ENCODE assay signal across 17 mouse cellular contexts in genomic region chr14:62883551-62883950, GRCm38 (mm10). TPM values are rescaled to one million over a fixed set of nuclear protein-coding genes. Genes with fewer than 3 reads are reported as not detected.
A peak's percentile ranks its signal among the peaks of the same experiment; 100 is the strongest.
DNase-seq lines count a peak whose midpoint lies in the region; ATAC-seq and TF ChIP-seq lines count a peak whose summit lies in the region.
"Had no signal": no experiment of that assay in that cellular context is flagged by ENCODE, and none has a peak within 500 bp of the region (broad histone marks: within the 10 kb centered on the region; RNA-seq: fewer than 3 reads in every experiment).

No protein-coding gene starts in this region.

- peaks cover 31% of the 10 kb centered on the region for H3K4me1 ChIP-seq in kidney, adult 2 months (ENCODE audit: control insufficient read depth, insufficient read depth, low read length)
- peaks cover 17% of the 10 kb centered on the region for H3K4me1 ChIP-seq in liver, embryonic 16.5 days (ENCODE audit: control insufficient read depth, low read depth, low read length)

- ATAC-seq in liver, embryonic 16.5 days (ENCODE audit: low read depth): no peak
- ATAC-seq: activated CD4-positive, CD25-positive, alpha-beta regulatory T cell, adult 4 months; forebrain, embryonic 15.5 days; Patski had no signal

- no peaks in the 10 kb centered on the region for H3K36me3 ChIP-seq in kidney, adult 2 months (ENCODE audit: control insufficient read depth, insufficient read depth, low read length)
- no peaks in the 10 kb centered on the region for H3K36me3 ChIP-seq in liver, embryonic 16.5 days (ENCODE audit: control insufficient read depth, insufficient read depth)
- H3K36me3 ChIP-seq: embryonic facial prominence, embryonic 12.5 days; forebrain, embryonic 15.5 days; heart, embryonic 12.5 days; hindbrain, embryonic 15.5 days had no signal

- H3K9me3 ChIP-seq in liver, embryonic 16.5 days (replicated peaks; ENCODE audit: control insufficient read depth, low read length): no peaks in the 10 kb centered on the region
- H3K9me3 ChIP-seq: embryonic facial prominence, embryonic 12.5 days; forebrain, embryonic 15.5 days; heart, embryonic 12.5 days; hindbrain, embryonic 15.5 days had no signal

- H3K4me2 ChIP-seq in liver, embryonic 16.5 days (ENCODE audit: low read depth, low read length): no peak overlapping the region
- H3K4me2 ChIP-seq: embryonic facial prominence, embryonic 12.5 days; forebrain, embryonic 15.5 days; heart, embryonic 12.5 days; hindbrain, embryonic 15.5 days had no signal

- H3K27me3 ChIP-seq in kidney, adult 2 months (replicated peaks; ENCODE audit: control insufficient read depth, insufficient read depth, low read length): no peaks in the 10 kb centered on the region
- no peaks in the 10 kb centered on the region for H3K27me3 ChIP-seq in liver, embryonic 16.5 days (ENCODE audit: control insufficient read depth, insufficient read depth, low read depth, low read length)
- H3K27me3 ChIP-seq: embryonic facial prominence, embryonic 12.5 days; forebrain, embryonic 15.5 days; heart, embryonic 12.5 days; hindbrain, embryonic 15.5 days; Patski had no signal

- no peak for DNase-seq in gastrocnemius, adult 2 months
- DNase-seq in gastrocnemius, postnatal 36 days: no peak
- DNase-seq in kidney, adult 2 months: no peak
- no peak for DNase-seq in kidney, postnatal 10 days
- DNase-seq in liver: no peak
- DNase-seq in ovary, postnatal 36 days (ENCODE audit: low spot score): no peak
- DNase-seq: adrenal gland, postnatal 14 days; cerebellum, adult 11-12 months; cerebellum, adult 9-10 months; gastrocnemius, postnatal 10 days had no signal

- peak overlapping the region; percentile 9 for H3K27ac ChIP-seq in gastrocnemius, adult 2 months
- H3K27ac ChIP-seq in kidney, adult 2 months (ENCODE audit: insufficient read depth, low read depth, low read length): 0 out of 2 replicates have a peak overlapping the region, but pooled peaks have one; percentile 64
- peak overlapping the region; percentile 21; the same call in 1 of the 2 replicates for H3K27ac ChIP-seq in liver, embryonic 16.5 days (ENCODE audit: low read length)
- H3K27ac ChIP-seq: embryonic facial prominence, embryonic 12.5 days; forebrain, embryonic 15.5 days; hindbrain, embryonic 15.5 days had no signal

- H3K9ac ChIP-seq in liver, embryonic 16.5 days (ENCODE audit: low read depth, low read length): no peak overlapping the region
- H3K9ac ChIP-seq: embryonic facial prominence, embryonic 12.5 days; forebrain, embryonic 15.5 days; heart, embryonic 12.5 days; hindbrain, embryonic 15.5 days had no signal

- no peak for TF ChIP-seq CTCF in gastrocnemius, adult 2 months (IDR thresholded peaks at IDR 0.05)
- no peak for TF ChIP-seq CTCF in kidney, adult 2 months (conservative IDR thresholded peaks at IDR 0.05; ENCODE audit: insufficient read depth, insufficient read length, low read depth, low read length)

- intact Hi-C loops in gastrocnemius, adult 2 months (cut with DNase I): loop anchor here (5.0 kb wide), 1 partner anchor 34 kb away; no protein-coding TSS in a partner anchor
- intact Hi-C loops in gastrocnemius, postnatal 36 days (cut with DNase I): loop anchor here (5.0 kb wide), 2 partner anchors 41 to 54 kb away; no protein-coding TSS in a partner anchor

- no peak for TF ChIP-seq POLR2A in kidney, adult 2 months (IDR thresholded peaks at IDR 0.05; ENCODE audit: low read depth, low read length)

- WGBS in kidney, adult 2 months: 36% methylated on average over 1 of the region's 1 CpGs
- 41% methylated on average over 1 of the region's 1 CpGs for WGBS in liver, embryonic 16.5 days (ENCODE audit: insufficient replicate concordance)

- no peak overlapping the region for H3K4me3 ChIP-seq in gastrocnemius, adult 2 months
- no peak overlapping the region for H3K4me3 ChIP-seq in kidney, adult 2 months (ENCODE audit: insufficient read depth, low read depth, low read length)
- H3K4me3 ChIP-seq in liver, embryonic 16.5 days (ENCODE audit: low read depth, low read length): no peak overlapping the region
- H3K4me3 ChIP-seq: embryonic facial prominence, embryonic 12.5 days; forebrain, embryonic 15.5 days; heart, embryonic 12.5 days; hindbrain, embryonic 15.5 days had no signal

RNA-seq across cellular contexts. Expression of gene Wdfy2, which starts 46.1 kb away (rescaled TPM):
- total RNA-seq in gastrocnemius, adult 2 months (2021): 1 to 10 TPM; 8.0 TPM
- total RNA-seq in gastrocnemius, postnatal 36 days (2021): 1 to 10 TPM; 5.9 TPM
- polyA plus RNA-seq in kidney, adult 2 months (2012; rRNA removed): 7.7 and 8.3 TPM in 2 replicates
- 2.8 and 3.1 TPM in 2 replicates for polyA plus RNA-seq in liver, embryonic 16.5 days (2015; fragmentation: Nextera tagmentation; extraction: Ambion mirVana)

Comparison
In these comparisons a context has a peak if more than half of its experiments do, and no peak if none do; other contexts are left out.
1. H3K27ac ChIP-seq: peak in every context shown above with its lines; median percentile 64 in kidney, adult 2 months; 21 in liver, embryonic 16.5 days; 9 in gastrocnemius, adult 2 months.